Mouse (Mus musculus): ENCODE measurements around the gene Slc7a9. TPM values are rescaled to one million over a fixed set of nuclear protein-coding genes. Genes with fewer than 3 reads are reported as not detected.
A peak's percentile ranks its signal among the peaks of the same experiment; 100 is the strongest.

Gene Slc7a9
- not detected in 2 replicates for total RNA-seq (2021)
- long read RNA-seq, experiment 1: 0 reads
- long read RNA-seq, experiment 2: 0 reads

- no peak for DNase-seq
These were observed at the start of gene Slc7a9 for GRCm38 (mm10) chr7:35447996-35448846. TSS of gene Slc7a9 (plus strand) at chr7:35448796.

GRCm38 (mm10) chr7:35401169-35401568 lies 47.4 kb upstream of the Slc7a9 start:
- DNase-seq: no peak

- peak; percentile 11 for DNase-seq
These were observed 33.4 kb upstream of the Slc7a9 start for GRCm38 (mm10) chr7:35415226-35415625.

- peak; percentile 21 for DNase-seq
These were observed 32.6 kb upstream of the Slc7a9 start for GRCm38 (mm10) chr7:35415801-35416653.

GRCm38 (mm10) chr7:35416654-35416948 lies 32.0 kb upstream of the Slc7a9 start:
- DNase-seq: no peak

GRCm38 (mm10) chr7:35423071-35423470 lies 25.5 kb upstream of the Slc7a9 start:
- DNase-seq: no peak

- no peak for DNase-seq
These were observed 20.4 kb upstream of the Slc7a9 start for GRCm38 (mm10) chr7:35428146-35428545.

- DNase-seq: no peak
These were observed 13.3 kb upstream of the Slc7a9 start for GRCm38 (mm10) chr7:35435266-35435665.

- no peak for DNase-seq
These were observed 1.1 kb upstream of the Slc7a9 start for GRCm38 (mm10) chr7:35447501-35447900.

- no peak for DNase-seq
These were observed 271 bp downstream of the Slc7a9 start for GRCm38 (mm10) chr7:35448867-35449266.

- DNase-seq: no peak
These were observed 7.7 kb downstream of the Slc7a9 start for GRCm38 (mm10) chr7:35456091-35456814.

- no peak for DNase-seq
These were observed 12.4 kb downstream of the Slc7a9 start for GRCm38 (mm10) chr7:35460971-35461370.

GRCm38 (mm10) chr7:35465027-35465426 lies 16.4 kb downstream of the Slc7a9 start:
- no peak for DNase-seq

- DNase-seq: no peak
These were observed 19.3 kb downstream of the Slc7a9 start for GRCm38 (mm10) chr7:35467856-35468255.

- no peak for DNase-seq
These were observed 22.2 kb downstream of the Slc7a9 start for GRCm38 (mm10) chr7:35470794-35471193.

- no peak for DNase-seq
These were observed 27.9 kb downstream of the Slc7a9 start for GRCm38 (mm10) chr7:35476457-35476856.

- no peak for DNase-seq
These were observed 36.5 kb downstream of the Slc7a9 start for GRCm38 (mm10) chr7:35485126-35485525.

GRCm38 (mm10) chr7:35486553-35486952 lies 38.0 kb downstream of the Slc7a9 start:
- DNase-seq: no peak

GRCm38 (mm10) chr7:35490186-35490585 lies 41.6 kb downstream of the Slc7a9 start:
- no peak for DNase-seq

- DNase-seq: no peak
These were observed 42.4 kb downstream of the Slc7a9 start for GRCm38 (mm10) chr7:35491005-35491404.

- no peak for DNase-seq
These were observed 48.9 kb downstream of the Slc7a9 start for GRCm38 (mm10) chr7:35497516-35497915.

- DNase-seq: peak; percentile 7
These were observed 53.4 kb downstream of the Slc7a9 start for GRCm38 (mm10) chr7:35501995-35502394.
